Mouse (Mus musculus): ENCODE data around the gene Pigl.
"Not testable (repeated sequence)": the region's sequence is repeated elsewhere in the genome, so short reads cannot be mapped to it uniquely, and the experiment has no call there.

The Pigl gene

DNA sequence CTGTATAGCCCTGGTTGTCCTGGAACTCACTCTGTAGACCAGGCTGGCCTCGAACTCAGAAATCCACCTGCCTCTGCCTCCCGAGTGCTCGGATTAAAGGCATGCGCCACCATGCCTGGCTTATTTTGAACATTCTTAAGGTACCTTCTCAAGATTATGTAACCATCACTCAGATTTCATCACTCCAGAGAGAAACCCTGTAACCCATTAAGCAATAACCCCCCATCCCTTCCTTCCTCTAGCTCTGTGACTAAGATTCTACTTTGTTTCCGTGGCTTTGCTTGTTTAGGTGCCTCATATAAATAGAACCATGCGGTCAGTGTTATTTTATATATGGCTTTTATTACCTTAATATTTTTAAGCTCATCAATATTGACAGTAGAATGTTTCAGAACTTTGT is 12.2 kb downstream of the Pigl start:
- DNase-seq, result no peak

GRCm38 (mm10) chr11:62473516-62473915 is 15.3 kb downstream of the Pigl start:
- DNase-seq, result no peak

DNA sequence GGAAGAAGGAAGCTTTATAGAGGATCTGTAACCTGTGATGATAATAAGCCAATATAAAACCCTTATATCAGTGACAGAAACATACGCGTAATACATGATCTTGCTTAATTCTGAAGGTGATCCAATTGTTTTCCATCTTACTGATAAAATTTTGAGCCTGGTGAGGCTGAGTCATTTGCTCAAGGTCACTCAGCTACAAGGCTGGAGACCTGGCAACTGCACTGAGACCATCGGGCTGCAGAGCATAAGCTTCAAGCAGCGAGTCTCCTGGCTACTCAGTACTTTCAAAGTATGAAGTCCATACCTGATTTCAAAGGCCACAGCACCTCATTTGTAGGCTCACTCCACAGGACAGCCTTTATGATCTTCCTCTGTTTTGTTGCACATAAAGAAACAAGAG is 17.9 kb downstream of the Pigl start:
- no peak for DNase-seq

DNA sequence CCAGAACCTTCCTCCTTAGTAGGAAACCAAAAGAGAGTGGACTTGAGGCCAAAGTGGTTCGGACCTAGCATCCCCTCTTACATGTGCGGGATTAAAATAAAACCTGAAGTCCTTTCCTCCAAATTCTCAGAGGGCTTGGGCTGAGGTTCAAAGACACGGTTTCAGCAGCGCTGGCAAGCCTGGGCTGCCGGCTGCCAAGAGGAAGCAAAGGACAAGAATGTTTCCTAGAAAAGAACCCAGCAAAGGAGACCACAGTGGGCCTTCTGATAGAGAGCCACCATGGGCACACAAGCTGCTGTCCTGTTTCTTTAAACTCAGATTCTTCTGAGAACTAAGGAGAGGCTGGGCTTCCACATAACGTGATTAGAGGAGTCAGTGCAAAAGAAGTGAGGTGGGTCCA is 20.7 kb downstream of the Pigl start:
- no peak for DNase-seq

DNA sequence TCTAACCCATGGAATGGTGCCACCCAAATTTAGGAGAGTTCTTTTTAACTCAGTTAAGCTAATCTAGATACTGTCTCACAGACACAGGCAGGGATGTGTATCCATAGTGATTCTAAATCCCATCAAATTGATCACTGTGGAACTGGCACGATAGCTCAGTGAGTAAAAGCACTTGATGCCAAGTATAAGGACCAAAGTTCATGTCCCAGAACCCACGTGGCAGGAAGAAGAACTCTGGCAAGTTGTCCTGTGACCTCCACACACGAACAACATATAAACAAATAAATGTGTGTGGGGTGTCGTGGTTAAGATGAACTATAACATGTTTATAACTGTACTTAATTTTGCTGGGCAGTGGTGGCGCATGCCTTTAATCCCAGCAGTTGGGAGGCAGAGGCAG is 21.3 kb downstream of the Pigl start:
- no peak for DNase-seq

DNA sequence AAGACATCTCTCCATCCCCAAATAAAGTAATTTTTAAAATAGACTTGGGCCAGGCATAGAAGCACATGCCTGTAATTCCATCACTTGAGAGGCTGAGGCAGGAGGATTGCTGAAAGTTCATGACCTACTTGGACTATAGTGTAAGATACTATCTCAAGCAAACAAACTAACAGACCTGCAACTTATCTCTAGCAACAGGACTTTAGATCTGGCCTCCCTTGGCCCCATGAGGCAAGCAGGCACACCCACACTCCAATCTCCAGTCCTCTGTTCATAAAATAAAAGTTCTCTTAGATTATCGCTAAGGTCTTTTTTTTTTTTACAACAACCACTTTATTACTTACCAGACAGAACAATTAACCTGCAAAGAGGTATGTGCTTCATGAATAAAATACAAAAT is 28.7 kb downstream of the Pigl start:
- no peak for DNase-seq

DNA sequence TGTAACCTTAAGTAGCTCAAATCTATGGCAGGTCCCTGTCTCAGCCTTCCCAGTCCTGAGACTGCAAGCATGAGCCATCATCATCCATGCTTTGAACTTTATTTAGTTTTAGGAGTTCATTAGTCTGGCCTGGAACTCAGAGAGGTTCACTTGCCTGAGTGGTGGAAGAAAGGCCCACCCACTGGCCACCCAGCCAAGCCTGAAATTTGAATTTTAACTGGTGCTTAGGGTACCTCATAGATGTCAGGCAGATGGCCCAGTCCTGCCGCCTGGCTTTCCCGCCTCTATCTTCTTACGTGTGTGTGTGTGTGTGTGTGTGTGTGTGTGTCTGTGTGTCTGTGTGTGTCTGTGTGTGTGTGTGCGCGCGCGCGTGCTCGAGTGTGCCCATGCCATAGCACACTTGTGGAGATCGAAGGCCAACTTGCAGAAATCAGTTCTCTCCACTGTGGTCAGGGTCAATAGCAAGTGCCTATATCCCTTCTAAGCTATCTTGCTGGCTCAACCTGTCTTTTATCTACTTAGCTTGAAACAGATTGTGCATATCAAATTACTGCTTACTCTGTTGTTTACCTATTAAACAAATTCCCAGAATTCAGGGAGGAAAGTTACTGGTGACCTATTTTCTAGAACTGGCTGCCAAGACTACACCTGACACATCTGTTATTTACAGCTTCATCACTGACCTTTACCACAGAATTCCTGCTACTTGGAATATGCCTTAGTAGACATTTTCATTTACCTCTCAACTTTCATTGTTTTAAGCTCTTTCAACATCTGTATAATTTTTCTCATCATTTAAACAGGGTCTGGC is 29.5 kb downstream of the Pigl start:
- DNase-seq, result no peak

GRCm38 (mm10) chr11:62493701-62494100 is 35.4 kb downstream of the Pigl start:
- no peak for DNase-seq

GRCm38 (mm10) chr11:62494754-62495275 is 36.6 kb downstream of the Pigl start:
- peak; percentile 68 for DNase-seq

GRCm38 (mm10) chr11:62495276-62495801 is 37.1 kb downstream of the Pigl start:
- peak; percentile 43 for DNase-seq

DNA sequence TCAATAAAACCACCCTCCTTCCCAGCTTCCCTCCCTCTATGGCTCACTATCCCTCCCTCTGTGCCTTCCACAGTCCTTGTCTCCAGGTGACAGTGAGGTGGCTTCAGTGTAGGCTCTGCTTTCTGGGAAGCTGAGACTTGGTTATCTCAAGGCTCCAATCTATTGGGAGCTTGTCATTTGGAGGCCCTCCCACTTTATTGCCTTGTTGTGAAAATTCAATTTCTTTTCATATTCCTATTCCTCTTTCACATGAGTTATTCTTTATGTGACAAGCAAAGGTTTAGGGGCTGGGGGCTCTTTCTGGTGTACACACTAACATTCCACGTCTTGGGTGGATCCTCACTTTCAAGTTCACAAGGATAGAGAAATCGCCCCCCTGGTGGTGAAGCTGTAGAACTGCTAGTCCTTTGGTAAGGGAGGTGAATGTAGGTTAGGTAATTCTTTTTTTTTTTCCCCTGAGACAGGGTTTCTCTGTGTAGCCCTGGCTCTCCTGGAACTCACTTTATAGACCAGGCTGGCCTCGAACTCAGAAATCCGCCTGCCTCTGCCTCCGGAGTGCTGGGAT is 38.0 kb downstream of the Pigl start:
- peak; percentile 76 for DNase-seq

GRCm38 (mm10) chr11:62497181-62497580 is 38.9 kb downstream of the Pigl start:
- DNase-seq, result no peak

DNA sequence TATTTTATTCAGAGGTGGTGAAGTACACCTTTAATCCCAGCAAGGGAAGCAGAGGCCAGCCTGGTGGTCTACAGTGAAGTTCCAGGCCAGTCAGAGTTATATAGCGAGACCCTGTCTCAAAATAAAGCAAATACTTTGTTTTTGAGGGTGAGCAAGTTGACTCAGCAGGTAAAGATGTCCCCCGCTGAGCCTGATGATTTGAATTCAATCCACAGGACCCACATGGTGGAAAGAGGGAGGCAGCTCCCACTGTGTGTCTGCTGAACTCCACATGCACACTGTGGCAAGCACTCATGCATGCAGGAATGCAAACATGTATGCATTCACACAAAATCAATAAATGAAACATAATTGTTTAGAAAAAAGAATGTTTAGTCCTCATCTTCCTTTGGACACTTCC is 40.5 kb downstream of the Pigl start:
- DNase-seq, result no peak

- DNase-seq, result no peak
Observed at GRCm38 (mm10) chr11:62500529-62500928, 42.3 kb downstream of the Pigl start.

DNA sequence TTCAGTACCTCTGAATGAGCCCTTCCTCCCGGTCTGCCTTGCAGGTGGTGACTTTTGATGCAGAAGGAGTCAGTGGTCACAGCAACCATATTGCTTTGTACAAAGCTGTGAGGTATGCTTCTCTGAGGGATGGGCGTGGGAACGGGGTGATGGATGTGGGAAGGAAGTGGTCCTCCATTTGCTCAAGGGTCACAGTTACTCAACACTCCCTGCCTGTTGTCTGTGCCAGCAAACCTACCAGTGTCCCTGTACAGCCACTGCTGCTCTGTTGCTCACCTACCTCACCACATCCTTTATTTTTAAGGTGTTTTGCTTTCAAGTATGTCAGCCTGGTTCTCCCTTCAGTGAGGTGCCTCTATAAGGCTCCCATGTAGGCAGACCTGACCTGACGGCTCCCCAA is 49.4 kb downstream of the Pigl start:
- peak; percentile 18 for DNase-seq

- DNase-seq, result not testable (repeated sequence)
Observed at GRCm38 (mm10) chr11:62508365-62508764, 50.1 kb downstream of the Pigl start.

DNA sequence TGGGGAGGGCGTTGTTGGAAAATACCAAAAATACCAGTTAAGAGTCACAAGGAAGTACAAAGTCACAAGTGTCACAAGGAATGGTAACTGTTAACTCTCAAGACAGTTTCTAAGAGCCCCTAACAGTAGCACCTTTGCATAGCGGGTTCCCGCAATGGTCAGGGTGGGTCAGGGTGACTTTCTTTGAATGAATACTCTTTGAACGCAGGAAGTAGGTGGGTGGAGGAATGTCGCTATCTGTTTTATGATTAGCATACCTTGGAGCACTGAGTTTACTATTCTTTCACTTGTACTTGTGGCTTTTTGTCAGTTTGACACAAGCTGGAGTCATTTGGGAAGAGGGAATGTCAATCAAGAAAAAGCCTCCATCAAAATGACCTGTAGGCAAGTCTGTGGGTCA is 50.6 kb downstream of the Pigl start:
- not testable (repeated sequence) for DNase-seq

GRCm38 (mm10) chr11:62509571-62509970 is 51.3 kb downstream of the Pigl start:
- no peak for DNase-seq

DNA sequence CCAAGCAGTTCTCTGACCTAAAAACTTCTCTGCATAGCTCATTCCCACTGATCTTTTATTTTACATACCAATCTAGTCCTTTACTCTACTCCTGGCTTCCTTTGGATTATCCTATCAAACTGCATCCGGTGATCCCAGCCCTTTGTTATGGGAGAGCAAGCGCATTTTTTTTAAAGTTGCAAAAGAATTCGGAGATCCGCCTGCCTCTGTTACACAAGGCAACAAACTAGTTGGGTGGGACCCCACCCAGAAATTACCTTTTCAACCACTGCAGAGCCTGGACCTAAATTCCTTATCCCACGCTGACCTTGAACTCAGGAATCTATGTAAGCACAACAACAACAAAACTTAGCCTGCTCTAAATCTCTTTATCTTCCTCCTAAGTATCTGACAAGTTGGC is 52.7 kb downstream of the Pigl start:
- DNase-seq, result no peak

DNA sequence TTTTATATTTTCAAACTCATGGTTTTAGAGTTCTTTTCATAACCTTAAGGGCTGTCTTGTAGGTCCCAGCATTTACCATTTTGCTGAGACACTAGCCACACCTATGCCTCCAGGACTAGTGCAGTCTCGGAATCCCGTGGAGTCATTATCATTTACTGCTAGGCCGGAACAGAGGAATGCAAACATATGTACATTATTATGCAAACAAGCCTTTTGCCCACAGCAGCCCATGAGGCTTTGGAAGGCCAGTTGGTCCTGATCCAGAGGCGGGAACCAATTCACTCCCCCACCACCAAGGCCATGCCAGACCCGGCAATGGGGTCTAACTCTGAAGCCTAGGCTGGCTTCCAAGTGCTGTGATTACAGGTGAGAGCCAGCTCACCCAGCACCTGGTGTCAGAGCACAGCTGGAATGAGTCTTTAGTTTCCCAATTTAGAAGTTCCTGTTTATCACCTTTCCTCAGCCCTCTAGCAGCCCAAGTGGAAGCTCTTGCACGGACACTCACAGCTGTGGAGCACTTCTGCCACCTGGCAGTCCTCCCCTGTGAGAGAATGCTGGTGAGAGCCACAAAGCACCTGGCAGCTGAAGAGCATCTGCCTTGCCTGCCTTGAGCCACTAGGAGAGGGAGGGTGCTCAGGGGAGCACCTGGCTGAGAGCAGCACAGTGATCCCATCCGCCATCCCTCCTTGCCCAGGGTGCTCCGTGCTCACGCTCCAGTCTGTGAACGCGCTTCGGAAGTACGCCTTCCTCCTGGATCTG is 53.4 kb downstream of the Pigl start:
- DNase-seq, result no peak

DNA sequence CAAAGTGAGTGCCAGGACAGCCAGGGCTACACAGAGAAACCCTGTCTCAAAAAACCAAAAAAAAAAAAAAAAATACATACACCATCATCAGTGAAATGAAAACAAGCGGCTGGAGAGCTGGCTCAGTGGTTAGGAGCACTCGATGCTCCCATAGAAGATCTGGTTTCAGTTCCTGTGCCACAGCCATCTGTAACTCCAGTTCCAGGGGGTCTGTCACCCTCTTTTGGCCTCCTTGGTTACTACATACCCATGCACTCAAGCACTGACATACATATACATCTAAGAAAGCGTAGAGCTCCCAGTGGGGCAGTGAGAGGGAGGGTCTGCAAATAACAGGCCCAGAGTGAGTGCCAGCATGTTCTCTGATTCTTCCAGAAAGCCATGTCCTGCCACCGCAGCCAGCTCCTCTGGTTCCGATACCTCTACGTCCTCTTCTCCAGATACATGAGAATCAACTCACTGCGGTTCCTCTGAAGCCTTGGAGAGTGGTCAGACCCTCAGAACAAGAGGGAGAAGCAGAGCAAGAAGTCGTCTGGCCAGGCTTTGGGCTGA is 54.3 kb downstream of the Pigl start:
- DNase-seq, result no peak

GRCm38 (mm10) chr11:62513311-62513710 is 55.1 kb downstream of the Pigl start:
- no peak for DNase-seq

DNA sequence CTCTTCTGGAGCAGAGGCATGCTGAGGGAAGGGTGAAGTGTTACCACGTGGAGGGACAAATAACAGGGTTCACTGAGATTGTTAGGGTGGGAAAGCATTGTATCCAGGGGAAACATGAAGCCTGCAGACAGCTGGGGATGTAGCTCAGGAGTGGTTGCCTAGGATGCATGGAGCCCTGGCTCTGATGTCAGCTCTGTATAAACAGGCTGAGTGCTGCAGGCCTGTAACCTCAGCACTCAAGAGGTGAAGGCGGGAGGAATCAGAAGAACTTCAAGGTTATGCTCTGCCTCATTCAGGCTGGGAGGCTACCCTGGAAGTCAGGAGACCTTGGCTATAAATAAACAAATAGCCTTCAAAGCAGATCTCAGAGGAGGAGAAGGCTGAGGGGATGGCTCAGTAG is 60.7 kb downstream of the Pigl start:
- no peak for DNase-seq

Measured in thymus, postnatal 4 days (tissue).